Mouse (Mus musculus): ENCODE measurements around the gene Qpct. TPM values are rescaled to one million over a fixed set of nuclear protein-coding genes. Genes with fewer than 3 reads are reported as not detected.

The Qpct gene
- total RNA-seq (2012; rRNA removed) (not detected in 2 replicates), total RNA-seq (2014; rRNA removed) (not detected in 2 replicates), polyA plus RNA-seq (2012; ENCODE audit: insufficient read length, low read depth) (not detected in 2 replicates)

GRCm38 (mm10) chr17:79051606-79052005 is at the start of gene Qpct:
Qpct (plus strand) TSS chr17:79051906.
- in situ Hi-C loops (cut with MboI; ENCODE audit: low pct_ligation_motif_present, low pct_unique_long_range_greater_than_20kb, low sequenced_read_pairs) (no loop called here), dilution Hi-C loops (cut with MboI; ENCODE audit: extremely low pct_ligation_motif_present, extremely low pct_unique_long_range_greater_than_20kb, low sequenced_read_pairs) (no loop called here)
- Histone ChIP-seq H3K4me3 (replicated peaks in 1 of 3; ENCODE audit: low read depth in 2 of 3, low read length in 2 of 3, poor library complexity in 1 of 3) (no peak within 1 kb of the TSS), H3K9ac (ENCODE audit: insufficient read depth, low read depth) (no peak within 1 kb of the TSS), H3K79me2 (replicated peaks; ENCODE audit: control insufficient read depth, extremely low read depth, insufficient read depth, poor library complexity, severe bottlenecking) (no peaks in the 10 kb centered on the region), H3K36me3 (replicated peaks in 1 of 2; ENCODE audit: control insufficient read depth in 1 of 2, insufficient read depth in 1 of 2, low read length in 1 of 2) (no peaks in the 10 kb centered on the region), H3K27me3 (replicated peaks) (no peaks in the 10 kb centered on the region), H3K9me3 (replicated peaks; ENCODE audit: low read length) (peaks cover 2% of the 10 kb centered on the region), H3K27ac (ENCODE audit: insufficient read depth, low read depth) (no peak within 1 kb of the TSS), H3K4me1 (ENCODE audit: control insufficient read depth in 1 of 2, insufficient read depth in 2 of 2) (no peaks in the 10 kb centered on the region), H3K4me2 (ENCODE audit: insufficient read depth, low read depth, poor library complexity, severe bottlenecking) (no peak within 1 kb of the TSS)
- DNase-seq (ENCODE audit: extremely low read depth): no peak
- no peak for TF ChIP-seq E2F4 (IDR thresholded peaks at IDR 0.05; ENCODE audit: insufficient replicate concordance, low read depth, low read length)
- TF ChIP-seq MAZ (IDR thresholded peaks at IDR 0.05; ENCODE audit: low read depth, low read length): no peak
- no peak for TF ChIP-seq JUN (IDR thresholded peaks at IDR 0.05; ENCODE audit: insufficient read depth, low read depth, low read length)
- TF ChIP-seq USF1 (IDR thresholded peaks at IDR 0.05; ENCODE audit: low read depth, low read length): no peak
- TF ChIP-seq RAD21 (IDR thresholded peaks at IDR 0.05; ENCODE audit: low read depth, low read length): no peak
- TF ChIP-seq TCF12 (IDR thresholded peaks at IDR 0.05; ENCODE audit: low read depth, low read length): no peak
- no peak for TF ChIP-seq MAFK (IDR thresholded peaks at IDR 0.05; ENCODE audit: insufficient replicate concordance, low read length)
- no peak for TF ChIP-seq USF2 (conservative IDR thresholded peaks at IDR 0.05; ENCODE audit: low read depth, low read length)
- no peak for TF ChIP-seq PAX5 (IDR thresholded peaks at IDR 0.05; ENCODE audit: low read length)

- no peaks in the 10 kb centered on the region for H3K36me3 ChIP-seq (replicated peaks in 1 of 2; ENCODE audit: control insufficient read depth in 1 of 2, insufficient read depth in 1 of 2, low read length in 1 of 2)
- no peak overlapping the region for H3K9ac ChIP-seq (ENCODE audit: insufficient read depth, low read depth)
- TF ChIP-seq CHD2 (IDR thresholded peaks at IDR 0.05; ENCODE audit: low read length): no peak
- in situ Hi-C loops (cut with MboI; ENCODE audit: low pct_ligation_motif_present, low pct_unique_long_range_greater_than_20kb, low sequenced_read_pairs) (no loop called here), dilution Hi-C loops (cut with MboI; ENCODE audit: extremely low pct_ligation_motif_present, extremely low pct_unique_long_range_greater_than_20kb, low sequenced_read_pairs) (no loop called here)
- H3K9me3 ChIP-seq (replicated peaks; ENCODE audit: low read length): no peaks in the 10 kb centered on the region
- H3K27ac ChIP-seq (ENCODE audit: insufficient read depth, low read depth): no peak overlapping the region
- no peak overlapping the region for H3K4me2 ChIP-seq (ENCODE audit: insufficient read depth, low read depth, poor library complexity, severe bottlenecking)
- 0 out of 4 replicates have a peak, but pooled peaks cover 0 to 3% of the 10 kb centered on the region in 2 experiments for H3K4me1 ChIP-seq (ENCODE audit: control insufficient read depth in 1 of 2, insufficient read depth in 2 of 2)
- DNase-seq (ENCODE audit: extremely low read depth): no peak
- H3K27me3 ChIP-seq (replicated peaks): no peaks in the 10 kb centered on the region
- no peaks in the 10 kb centered on the region for H3K79me2 ChIP-seq (replicated peaks; ENCODE audit: control insufficient read depth, extremely low read depth, insufficient read depth, poor library complexity, severe bottlenecking)
- no peak overlapping the region for H3K4me3 ChIP-seq (replicated peaks in 1 of 3; ENCODE audit: low read depth in 2 of 3, low read length in 2 of 3, poor library complexity in 1 of 3)
These were observed 38.1 kb upstream of the Qpct start for GRCm38 (mm10) chr17:79013625-79014024.

GRCm38 (mm10) chr17:79014911-79015685 is 36.6 kb upstream of the Qpct start:
- Histone ChIP-seq H3K9ac (ENCODE audit: insufficient read depth, low read depth) (no peak overlapping the region), H3K4me2 (ENCODE audit: insufficient read depth, low read depth, poor library complexity, severe bottlenecking) (no peak overlapping the region), H3K4me3 (replicated peaks in 1 of 3; ENCODE audit: low read depth in 2 of 3, low read length in 2 of 3, poor library complexity in 1 of 3) (no peak overlapping the region), H3K9me3 (replicated peaks; ENCODE audit: low read length) (peaks cover 1% of the 10 kb centered on the region), H3K79me2 (replicated peaks; ENCODE audit: control insufficient read depth, extremely low read depth, insufficient read depth, poor library complexity, severe bottlenecking) (no peaks in the 10 kb centered on the region), H3K27me3 (replicated peaks) (no peaks in the 10 kb centered on the region), H3K36me3 (replicated peaks in 1 of 2; ENCODE audit: control insufficient read depth in 1 of 2, insufficient read depth in 1 of 2, low read length in 1 of 2) (no peaks in the 10 kb centered on the region), H3K27ac (ENCODE audit: insufficient read depth, low read depth) (no peak overlapping the region), H3K4me1 (ENCODE audit: control insufficient read depth in 1 of 2, insufficient read depth in 2 of 2) (0 out of 4 replicates have a peak, but pooled peaks cover 0 to 3% of the 10 kb centered on the region in 2 experiments)
- DNase-seq (ENCODE audit: extremely low read depth): no peak
- in situ Hi-C loops (cut with MboI; ENCODE audit: low pct_ligation_motif_present, low pct_unique_long_range_greater_than_20kb, low sequenced_read_pairs) (no loop called here), dilution Hi-C loops (cut with MboI; ENCODE audit: extremely low pct_ligation_motif_present, extremely low pct_unique_long_range_greater_than_20kb, low sequenced_read_pairs) (no loop called here)
- TF ChIP-seq MAFK (IDR thresholded peaks at IDR 0.05; ENCODE audit: insufficient replicate concordance, low read length): no peak
- no peak for TF ChIP-seq SMC3 (IDR thresholded peaks at IDR 0.05; ENCODE audit: low read depth, low read length)
- TF ChIP-seq RCOR1 (conservative IDR thresholded peaks at IDR 0.05; ENCODE audit: low read depth, low read length): no peak
- TF ChIP-seq USF1 (IDR thresholded peaks at IDR 0.05; ENCODE audit: low read depth, low read length): no peak
- TF ChIP-seq CTCF (conservative IDR thresholded peaks at IDR 0.05 in 1 of 2, IDR thresholded peaks at IDR 0.05 in 1 of 2; ENCODE audit: low read depth in 2 of 2, low read length in 2 of 2): no peak
- no peak for TF ChIP-seq TCF12 (IDR thresholded peaks at IDR 0.05; ENCODE audit: low read depth, low read length)
- no peak for TF ChIP-seq POLR2A (IDR thresholded peaks at IDR 0.05; ENCODE audit: low read depth, low read length)
- TF ChIP-seq JUND (conservative IDR thresholded peaks at IDR 0.05; ENCODE audit: low read depth, low read length): no peak
- no peak for TF ChIP-seq CHD1 (IDR thresholded peaks at IDR 0.05; ENCODE audit: low read depth, low read length)
- no peak for TF ChIP-seq RAD21 (IDR thresholded peaks at IDR 0.05; ENCODE audit: low read depth, low read length)

Data from CH12.LX (cell line).